Mouse (Mus musculus): ENCODE results near the gene Hadh. TPM values are rescaled to one million over a fixed set of nuclear protein-coding genes. Genes with fewer than 3 reads are reported as not detected.

Gene Hadh
- total and polyA plus RNA-seq, 3 experiments = 288 to 509 (median 456) TPM

DNA sequence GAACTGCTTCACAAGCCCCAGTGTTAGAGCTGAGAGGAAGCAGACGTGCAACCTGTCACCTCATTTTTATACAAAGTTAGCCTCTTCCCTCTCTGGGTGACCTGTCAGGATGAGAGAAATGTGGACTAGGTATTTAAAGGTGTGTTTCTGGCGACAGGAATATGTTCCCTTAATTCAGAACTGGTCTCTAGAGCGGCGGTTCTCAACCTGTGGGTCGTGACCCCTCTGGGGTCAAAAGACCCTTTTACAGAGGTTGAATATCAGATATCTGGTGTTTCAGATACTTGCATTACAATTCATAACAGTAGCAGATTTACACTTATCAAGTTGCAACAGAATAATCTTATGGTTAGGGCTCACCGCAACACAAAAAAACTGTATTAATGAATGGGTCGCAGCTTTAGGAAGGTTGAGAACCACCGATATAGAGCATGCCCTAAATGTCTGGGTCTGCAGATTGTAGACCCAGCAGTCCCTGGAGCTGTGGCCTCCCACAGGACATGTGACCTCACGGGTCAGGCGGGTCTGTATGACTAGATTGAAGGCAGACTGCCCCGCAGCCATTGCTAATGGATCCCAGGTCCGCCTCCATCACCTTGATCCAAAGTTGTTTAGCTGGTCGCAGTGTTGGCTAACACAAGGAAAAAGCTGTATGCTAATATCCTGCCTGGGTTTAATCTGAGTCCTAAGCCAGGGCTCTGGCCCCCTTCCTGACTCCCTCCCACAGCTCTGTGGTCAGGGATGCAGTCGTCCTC, 53.1 kb downstream of the Hadh start:
- DNase-seq = no peak

DNA sequence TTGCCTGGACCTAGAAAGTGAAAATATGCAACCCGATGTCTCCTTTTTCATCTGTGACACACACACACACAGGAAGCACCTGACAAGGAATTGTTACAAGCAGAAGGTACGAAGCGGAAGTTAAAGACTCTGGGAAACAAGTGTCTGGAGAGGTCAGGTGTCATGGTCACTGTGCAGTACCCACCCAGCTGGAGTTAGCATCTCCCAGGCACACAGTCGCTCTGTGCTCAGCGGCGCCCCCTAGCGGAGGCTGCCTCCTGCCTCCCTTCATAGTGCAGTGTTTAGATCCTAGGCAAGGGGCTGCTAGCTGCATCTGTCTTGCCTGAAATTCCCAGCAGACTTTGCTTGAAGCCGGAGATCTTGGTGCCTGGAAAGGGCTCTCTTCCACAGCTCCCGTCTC, 57.1 kb downstream of the Hadh start:
- peak; percentile 52 for DNase-seq

DNA sequence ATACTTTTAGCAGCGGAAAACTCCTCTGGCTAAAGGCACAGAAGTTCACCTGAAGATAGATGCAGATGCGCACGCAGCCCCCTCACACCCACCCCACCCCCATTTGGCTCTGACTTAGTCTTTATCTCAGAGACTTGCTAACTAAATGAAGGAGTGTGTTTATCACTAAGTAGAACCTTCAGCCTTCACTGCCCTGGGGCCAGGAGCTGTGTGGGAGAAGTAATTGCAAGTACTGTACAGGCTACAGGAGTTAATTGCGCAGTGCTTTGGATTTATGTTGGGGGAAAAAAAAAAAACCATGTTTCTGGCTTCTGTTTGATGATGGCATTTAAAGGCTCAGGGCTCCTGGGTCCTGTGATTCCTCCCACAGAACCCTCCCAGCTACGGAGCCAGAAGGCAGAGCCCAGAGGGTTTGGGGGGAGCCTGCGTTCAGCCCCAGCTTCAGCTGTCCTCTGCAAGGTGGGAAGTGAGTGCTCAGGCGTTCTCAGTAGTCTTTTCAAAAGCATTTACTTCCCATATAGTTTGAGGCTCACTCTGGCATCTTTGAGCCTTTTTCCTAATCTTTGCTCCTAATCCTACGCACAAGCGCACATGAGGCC, 57.7 kb downstream of the Hadh start:
- DNase-seq = no peak

- DNase-seq = no peak
Measured at GRCm38 (mm10) chr3:131212200-131212599, 59.7 kb downstream of the Hadh start.

DNA sequence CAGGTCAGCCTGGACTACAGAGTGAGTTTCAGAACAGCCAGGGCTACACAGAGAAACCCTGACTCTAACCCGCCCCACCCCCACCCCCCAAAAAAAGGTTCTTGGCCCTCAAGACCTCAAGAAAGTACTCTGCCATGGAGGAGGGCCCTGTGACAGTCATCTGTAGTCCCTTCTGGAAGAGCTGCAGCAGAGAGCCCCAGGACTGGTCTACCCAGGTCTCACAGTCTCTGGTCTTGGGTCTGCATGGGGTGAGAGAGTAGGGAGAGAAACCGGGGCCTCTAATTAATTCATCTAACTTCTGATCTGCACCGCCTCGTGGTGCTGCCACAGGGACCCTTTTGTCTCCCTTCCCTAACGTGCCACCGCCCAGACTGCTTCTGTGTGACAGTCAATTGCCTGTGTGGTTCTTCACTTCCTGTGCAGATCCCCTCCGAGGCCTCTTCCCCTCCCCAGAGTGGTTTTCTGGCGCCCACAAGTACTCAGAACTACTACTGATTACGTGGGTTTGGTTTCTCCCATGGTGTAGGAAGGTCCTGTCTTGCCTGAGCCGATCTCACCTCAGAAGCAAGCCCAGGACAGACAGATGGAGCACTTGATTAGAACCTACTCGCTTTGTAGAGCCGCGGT, 63.5 kb downstream of the Hadh start:
- DNase-seq = no peak

GRCm38 (mm10) chr3:131207846-131208245, 64.1 kb downstream of the Hadh start:
- DNase-seq = no peak

- no peak for DNase-seq
Measured at GRCm38 (mm10) chr3:131202311-131202710, 69.6 kb downstream of the Hadh start.

DNA sequence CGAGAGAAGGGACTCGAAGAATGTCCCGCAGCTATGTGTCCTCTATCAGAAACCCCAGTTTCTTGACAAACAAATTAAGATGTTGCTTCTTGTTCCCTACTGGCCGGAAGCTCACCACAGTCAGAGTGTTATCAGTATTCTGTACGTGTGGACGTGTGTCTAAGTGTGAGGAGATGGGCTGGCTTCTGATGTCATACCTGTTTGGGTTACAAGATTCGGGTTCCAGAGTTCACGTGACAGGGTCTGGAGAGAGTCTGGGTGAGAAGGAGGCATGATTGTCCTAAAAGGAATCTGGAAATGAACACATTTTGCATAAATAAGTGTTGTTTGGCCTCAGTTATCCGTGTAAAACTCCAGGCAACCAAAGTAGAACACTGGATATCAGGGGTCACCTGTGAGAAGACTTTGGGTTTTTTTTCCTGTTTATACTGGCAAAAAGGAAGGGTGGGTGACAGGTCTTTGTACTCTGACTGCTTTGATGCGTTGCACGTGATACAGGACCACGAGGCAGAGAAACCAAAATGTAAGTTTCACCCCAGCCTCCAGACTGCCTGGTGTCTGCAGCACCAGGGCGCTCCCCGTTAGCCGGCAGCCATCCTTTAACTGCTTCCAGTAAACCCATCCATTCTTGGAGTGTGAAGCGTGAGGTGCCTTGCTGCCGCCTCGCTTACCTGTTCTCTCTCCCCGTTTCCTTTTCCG, 72.2 kb downstream of the Hadh start:
- DNase-seq = no peak

- no peak for DNase-seq
Measured at GRCm38 (mm10) chr3:131198991-131199390, 72.9 kb downstream of the Hadh start.

DNA sequence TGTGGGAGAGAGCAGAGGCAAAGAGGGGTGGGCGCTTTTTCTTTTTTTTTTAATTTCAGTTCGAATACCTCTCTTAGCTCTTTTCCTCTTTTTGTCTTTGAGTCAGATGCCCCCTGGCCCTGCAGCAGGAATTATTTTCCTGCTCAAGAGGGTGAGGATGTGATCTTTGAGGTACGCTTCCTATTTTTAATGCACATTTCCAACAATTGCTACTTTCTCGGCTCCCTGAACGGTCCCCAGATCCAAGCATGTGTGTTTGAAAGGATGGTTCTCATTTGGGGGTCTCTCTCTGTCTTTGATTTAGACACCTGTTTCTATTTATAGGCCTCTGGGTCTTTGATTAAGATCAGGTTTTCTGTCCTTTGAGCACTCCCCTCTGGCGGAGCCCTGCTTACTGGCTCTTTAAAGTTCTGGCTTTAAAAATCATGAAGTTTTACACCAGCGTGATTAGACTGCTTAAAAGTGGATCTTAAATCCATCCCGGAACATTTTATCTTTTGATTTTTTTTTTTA, 75.3 kb downstream of the Hadh start:
- DNase-seq = no peak

DNA sequence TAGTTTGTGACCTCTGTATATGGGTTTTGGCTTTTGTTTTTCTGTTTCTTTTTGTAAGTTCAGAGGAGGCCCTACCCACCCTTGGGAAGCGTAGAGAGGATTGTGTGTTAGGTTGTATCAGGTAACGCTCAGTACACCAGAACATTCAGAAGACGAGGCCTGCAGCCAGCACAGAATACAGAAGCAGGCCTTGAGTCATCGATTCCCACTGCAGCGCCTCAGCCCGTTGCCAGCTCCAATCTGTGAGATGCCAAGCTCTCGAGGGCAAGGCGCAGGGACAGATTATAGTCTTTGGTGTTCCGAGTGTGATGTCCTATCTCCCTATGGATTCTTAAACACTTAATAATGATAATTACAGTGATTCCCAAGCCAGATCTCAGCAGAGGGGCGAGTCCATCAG, 75.9 kb downstream of the Hadh start:
- no peak for DNase-seq

GRCm38 (mm10) chr3:131191454-131191853, 80.4 kb downstream of the Hadh start:
- no peak for DNase-seq

GRCm38 (mm10) chr3:131190671-131191367, 81.1 kb downstream of the Hadh start:
- no peak for DNase-seq

- no peak for DNase-seq
Measured at GRCm38 (mm10) chr3:131190239-131190638, 81.7 kb downstream of the Hadh start.

DNA sequence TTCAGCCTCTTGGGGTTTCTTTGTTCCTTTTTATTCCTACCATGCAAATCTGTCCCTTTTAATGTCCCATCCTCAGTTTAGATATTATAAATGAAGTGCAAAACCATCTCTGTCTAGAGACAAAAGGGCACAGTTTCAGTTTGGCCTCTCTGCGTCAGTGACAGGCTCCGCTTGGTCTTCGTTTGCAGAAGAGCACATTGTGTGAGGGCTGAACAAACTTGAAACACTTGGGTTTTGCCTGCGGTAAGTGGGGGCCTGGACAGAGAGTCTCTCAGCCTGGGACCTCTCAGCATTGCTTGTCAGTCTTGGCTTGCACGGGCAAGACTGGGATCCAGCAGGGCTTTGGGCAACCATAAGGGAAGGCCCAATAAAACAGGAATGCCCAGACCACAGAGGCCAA, 85.7 kb downstream of the Hadh start:
- DNase-seq = no peak

Other genes starting within 250 kb of the Hadh start
- gene Lef1, start 161.6 kb downstream of the Hadh start, total RNA-seq (2021) = 10 to 100 TPM in 1 of 2 experiments, 1 to 10 TPM in 1; 10.0 to 11.7 TPM
- gene Lef1, start 161.6 kb downstream of the Hadh start, polyA plus RNA-seq (2012; rRNA removed) = 9.6 and 10.9 TPM in 2 replicates
- 10 to 100 TPM; 14.4 to 24.0 TPM for gene Cyp2u1, start 31.1 kb upstream of the Hadh start, total RNA-seq (2021)
- 14.2 and 17.2 TPM in 2 replicates for gene Cyp2u1, start 31.1 kb upstream of the Hadh start, polyA plus RNA-seq (2012; rRNA removed)
- gene Sgms2, start 219.3 kb upstream of the Hadh start, total RNA-seq (2021) = 1 to 10 TPM; 6.3 to 9.2 TPM
- 0.54 and 0.93 TPM in 2 replicates for gene Sgms2, start 219.3 kb upstream of the Hadh start, polyA plus RNA-seq (2012; rRNA removed)

Data from adrenal gland, adult 2 months (tissue).